Mouse (Mus musculus) liver (tissue): ENCODE data around the gene Egfl7.

Source experiments
- DNase-seq: peaks from one replicate; pipeline ENCODE4 v3.0.0-alpha.2; 2020; ENCODE audit warnings: mixed read lengths

Egfl7 gene

GRCm38 (mm10) chr2:26641006-26641647 lies 61.3 kb downstream of the Egfl7 start:
- no peak for DNase-seq
